9 mouse cellular contexts compared by ENCODE assay signal in the genomic region with DNA sequence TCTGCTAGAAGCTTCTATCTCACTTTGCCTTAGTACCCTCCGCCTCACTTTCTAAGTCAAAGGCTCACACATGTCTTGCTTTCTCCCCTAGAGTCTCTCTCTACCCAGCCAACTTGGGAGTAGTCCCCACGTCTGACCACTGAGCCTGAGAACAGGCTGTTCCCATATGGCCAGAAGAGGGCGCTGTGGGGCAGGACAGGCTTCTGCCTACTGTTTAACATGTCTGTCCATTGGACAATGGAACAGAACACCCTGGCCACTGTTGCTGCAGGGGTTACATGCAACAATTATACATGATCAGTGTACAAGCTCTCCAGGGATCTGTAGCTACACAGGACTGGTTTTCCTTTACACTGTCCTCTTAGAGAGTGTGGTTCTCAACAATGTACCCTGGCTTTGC. TPM values are rescaled to one million over a fixed set of nuclear protein-coding genes. Genes with fewer than 3 reads are reported as not detected.
DNase-seq lines count a peak whose midpoint lies in the region; ATAC-seq and TF ChIP-seq lines count a peak whose summit lies in the region.
"Had no signal": no experiment of that assay in that cellular context is flagged by ENCODE, and none has a peak within 500 bp of the region (broad histone marks: within the 10 kb centered on the region; RNA-seq: fewer than 3 reads in every experiment).

No protein-coding gene starts in this region.

- H3K27ac ChIP-seq in hindbrain, embryonic 12.5 days = no peak overlapping the region
- H3K27ac ChIP-seq: limb, embryonic 15.5 days had no signal

- no peak for DNase-seq in Patski (ENCODE audit: low read depth, low spot score)
- peak; percentile 47 for DNase-seq in cerebellum, adult 11 months
- peak; percentile 60 for DNase-seq in forelimb bud, embryonic 11.5 days (ENCODE audit: low read depth, low spot score)
- peak; percentile 78 for DNase-seq in layer of hippocampus, adult 9-11 months
- DNase-seq in lung, postnatal 10 days = peak; percentile 91
- DNase-seq in right cerebral cortex, postnatal 10 days (ENCODE audit: low spot score in 2 of 2) = peak; percentile 78 to 89
- DNase-seq in urinary bladder, postnatal 10 days (ENCODE audit: low spot score) = peak; percentile 48

- TF ChIP-seq CTCF in Patski (IDR thresholded peaks at IDR 0.05) = peak; percentile 91

- H3K4me2 ChIP-seq in hindbrain, embryonic 12.5 days (replicated peaks) = no peak overlapping the region
- H3K4me2 ChIP-seq: limb, embryonic 15.5 days had no signal

- ATAC-seq in Patski = no peak
- 0 out of 2 replicates have a peak, but pooled peaks have one; percentile 52 for ATAC-seq in hindbrain, embryonic 12.5 days (ENCODE audit: low FRiP score)

- POLR2A ChIA-PET in Patski (lab: Charles Lee) = interaction anchor here (0.9 to 1.7 kb wide), 6 partner anchors 15 to 141 kb away, joined by 3 to 7 read pairs (median 4); no protein-coding TSS in a partner anchor

- H3K4me3 ChIP-seq in hindbrain, embryonic 12.5 days = no peak overlapping the region
- H3K4me3 ChIP-seq: limb, embryonic 15.5 days had no signal

- H3K36me3 ChIP-seq in hindbrain, embryonic 12.5 days = no peaks in the 10 kb centered on the region
- H3K36me3 ChIP-seq: limb, embryonic 15.5 days had no signal

- in situ Hi-C loops in Patski (cut with MboI; ENCODE audit: low pct_unique_long_range_greater_than_20kb) = loop anchor here (5.0 to 10.0 kb wide), 3 partner anchors 140 to 632 kb away; a partner anchor contains a TSS

- CTCF ChIA-PET in Patski (lab: Charles Lee) = interaction anchor here (0.8 to 2.7 kb wide), 17 partner anchors 13 to 143 kb away, joined by 3 to 7 read pairs (median 4); a partner anchor contains a TSS

- 0 out of 2 replicates have a peak, but pooled peaks cover 2% of the 10 kb centered on the region for H3K9me3 ChIP-seq in hindbrain, embryonic 12.5 days (replicated peaks)
- H3K9me3 ChIP-seq: limb, embryonic 15.5 days had no signal

- no peak overlapping the region for H3K9ac ChIP-seq in hindbrain, embryonic 12.5 days
- H3K9ac ChIP-seq: limb, embryonic 15.5 days had no signal

- WGBS in hindbrain, embryonic 12.5 days = 29% methylated on average over 3 of the region's 3 CpGs

- H3K4me1 ChIP-seq in hindbrain, embryonic 12.5 days = 0 out of 2 replicates have a peak, but pooled peaks cover 3% of the 10 kb centered on the region

- no peaks in the 10 kb centered on the region for H3K27me3 ChIP-seq in Patski
- H3K27me3 ChIP-seq in hindbrain, embryonic 12.5 days = no peaks in the 10 kb centered on the region
- H3K27me3 ChIP-seq: limb, embryonic 15.5 days had no signal

RNA-seq across cellular contexts. Expression of a gene that starts 52.5 kb away (rescaled TPM):
- polyA plus RNA-seq in Patski (2021) = not detected
- not detected in 2 replicates for polyA plus RNA-seq in hindbrain, embryonic 12.5 days (2016; fragmentation: Nextera tagmentation; extraction: Ambion mirVana)
- polyA plus RNA-seq: limb, embryonic 15.5 days had no signal
